Mouse (Mus musculus) left cerebral cortex, adult 11 months (tissue): ENCODE data around the gene Mmp25.
"Not testable (repeated sequence)": the region's sequence is repeated elsewhere in the genome, so short reads cannot be mapped to it uniquely, and the experiment has no call there.

Experiments used
- DNase-seq: peaks from one replicate; pipeline ENCODE4 v3.0.0; 2022; ENCODE audit warnings: low spot score

The Mmp25 gene

DNA sequence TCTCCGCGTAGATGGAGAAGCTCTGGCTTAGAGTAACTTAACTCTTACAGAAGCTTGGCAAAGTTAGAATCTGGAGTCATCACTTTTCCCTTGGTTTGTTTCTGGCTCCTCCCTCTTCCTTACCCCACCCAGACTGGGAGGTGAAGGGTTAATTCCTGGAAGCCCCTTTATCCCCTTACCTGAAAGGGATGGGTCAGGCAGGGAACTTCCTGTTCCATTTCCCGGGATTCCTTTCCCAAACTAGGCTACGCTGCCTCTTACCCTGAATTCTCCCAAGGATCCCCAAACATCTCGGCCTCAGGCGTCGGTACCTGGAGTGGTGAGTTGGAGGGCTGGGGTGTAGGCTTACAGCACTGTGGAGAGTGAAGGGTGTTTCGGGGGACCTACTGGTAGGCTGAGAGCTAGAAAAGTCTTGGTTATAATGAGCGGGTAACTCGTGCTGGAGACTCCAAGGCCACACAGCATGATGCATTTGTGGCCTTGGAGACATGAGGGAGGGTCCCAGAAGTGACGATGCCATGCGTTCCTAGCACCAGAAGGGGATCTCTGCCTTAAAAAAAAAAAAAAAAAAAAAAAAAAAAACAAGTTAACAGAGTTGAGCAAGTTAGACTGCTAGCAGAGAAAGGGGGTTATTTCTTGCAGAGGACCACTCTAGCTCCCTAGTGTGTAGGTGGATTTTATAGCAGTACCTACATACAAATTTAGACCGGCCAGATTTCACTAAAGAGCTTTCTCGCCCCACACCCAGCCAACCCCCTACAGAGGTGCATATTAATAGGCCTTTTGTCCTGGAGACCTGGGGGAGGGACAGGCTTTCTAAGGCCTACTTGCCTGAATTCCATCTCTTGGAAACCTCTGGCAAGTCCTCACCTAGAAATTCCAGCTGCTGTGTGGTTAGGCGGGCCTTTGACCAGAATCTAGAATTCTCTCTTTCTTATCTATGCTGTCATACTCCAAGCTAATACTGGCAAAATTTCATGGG is 44.1 kb downstream of the Mmp25 start, which contains the start of gene Zscan10:
Gene Zscan10, plus strand, starts transcription at position 216 of the 982 bp plus-strand sequence.
- DNase-seq: no peak

DNA sequence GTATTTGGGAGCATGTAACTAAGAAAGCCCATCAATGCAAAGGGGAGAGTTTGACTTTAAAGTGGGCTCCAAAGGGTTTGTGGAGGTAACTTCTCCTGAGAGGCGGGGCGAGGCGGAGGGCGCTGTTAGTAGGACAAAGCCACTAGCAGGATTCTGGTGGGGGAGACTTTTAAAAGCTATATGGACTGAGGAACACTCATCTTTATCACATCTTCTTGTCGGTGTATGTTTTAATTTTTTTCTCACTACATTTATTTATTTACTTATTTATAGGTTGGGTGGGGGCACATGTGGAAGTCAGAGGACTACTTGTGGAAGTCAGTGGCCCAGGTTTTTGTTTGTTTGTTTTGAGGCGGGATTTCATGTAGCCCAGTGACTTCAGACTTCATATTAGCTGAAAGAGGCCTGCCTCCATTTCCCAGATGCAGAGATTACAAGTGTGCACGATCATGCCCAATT is 45.4 kb downstream of the Mmp25 start:
- DNase-seq: no peak

GRCm38 (mm10) chr17:23598582-23599552 is 46.2 kb downstream of the Mmp25 start, which contains the start of gene Zfp13:
Gene Zfp13 (minus strand): TSS chr17:23599487.
- peak; percentile 60 for DNase-seq

DNA sequence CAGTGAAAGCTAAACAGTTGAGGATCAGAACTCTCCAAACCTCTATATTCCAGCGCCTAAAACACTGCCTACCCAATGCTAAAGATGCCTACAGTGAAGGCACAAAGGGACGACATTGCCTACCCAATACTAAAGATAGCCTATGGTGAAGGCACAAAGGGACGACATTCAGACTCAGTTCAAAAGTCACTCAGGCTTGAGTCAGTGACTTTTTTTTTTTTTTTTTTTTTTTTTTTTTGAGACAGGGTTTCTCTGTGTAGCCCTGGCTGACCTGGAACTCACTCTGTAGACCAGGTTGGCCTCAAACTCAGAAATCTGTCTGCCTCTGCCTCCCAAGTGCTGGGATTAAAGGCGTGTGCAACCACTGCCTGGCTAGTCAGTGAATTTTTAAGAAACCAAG is 49.9 kb downstream of the Mmp25 start:
- not testable (repeated sequence) for DNase-seq

- DNase-seq: no peak
Observed at GRCm38 (mm10) chr17:23592926-23593300, 52.2 kb downstream of the Mmp25 start.

GRCm38 (mm10) chr17:23592208-23592925 is 52.7 kb downstream of the Mmp25 start:
- DNase-seq: peak; percentile 96

GRCm38 (mm10) chr17:23587253-23587652 is 57.8 kb downstream of the Mmp25 start:
- no peak for DNase-seq

DNA sequence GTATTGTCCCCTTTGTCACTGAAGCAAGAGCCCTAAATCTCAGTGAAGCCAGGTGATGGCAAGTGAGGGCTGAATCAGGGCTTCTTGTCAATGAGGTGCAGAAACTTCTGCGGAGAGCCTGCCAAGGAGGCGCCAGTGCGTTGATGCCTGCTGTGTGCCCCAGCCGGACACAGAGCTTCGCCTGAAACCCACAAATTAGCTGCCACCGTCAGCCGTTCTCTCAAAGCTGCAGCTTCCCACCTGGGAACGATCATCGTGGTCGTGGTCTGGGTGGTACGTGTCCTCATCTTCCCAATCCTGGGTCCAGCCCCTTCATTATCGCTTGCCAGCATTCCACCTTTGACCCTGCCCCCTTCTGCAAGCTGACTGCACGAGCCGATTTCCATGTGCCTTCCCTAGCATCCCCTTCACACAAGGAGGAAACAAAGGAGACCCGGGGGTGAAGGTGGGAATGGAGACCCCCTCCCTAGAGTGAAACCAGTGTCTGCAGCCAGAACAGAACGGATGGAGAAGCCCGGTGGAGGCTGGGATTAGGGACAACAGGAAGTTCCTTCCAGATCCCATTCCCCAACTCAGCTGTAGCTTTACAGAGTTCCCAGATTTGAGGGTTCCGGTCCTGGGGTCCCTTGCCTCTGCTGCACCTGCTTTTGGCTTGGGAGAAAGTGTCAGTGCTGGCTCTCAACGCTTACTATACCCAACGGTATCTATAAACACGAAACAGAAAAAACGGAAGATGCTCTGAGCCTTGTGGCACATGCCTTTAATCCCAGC is 59.2 kb downstream of the Mmp25 start:
- peak; percentile 62 for DNase-seq

DNA sequence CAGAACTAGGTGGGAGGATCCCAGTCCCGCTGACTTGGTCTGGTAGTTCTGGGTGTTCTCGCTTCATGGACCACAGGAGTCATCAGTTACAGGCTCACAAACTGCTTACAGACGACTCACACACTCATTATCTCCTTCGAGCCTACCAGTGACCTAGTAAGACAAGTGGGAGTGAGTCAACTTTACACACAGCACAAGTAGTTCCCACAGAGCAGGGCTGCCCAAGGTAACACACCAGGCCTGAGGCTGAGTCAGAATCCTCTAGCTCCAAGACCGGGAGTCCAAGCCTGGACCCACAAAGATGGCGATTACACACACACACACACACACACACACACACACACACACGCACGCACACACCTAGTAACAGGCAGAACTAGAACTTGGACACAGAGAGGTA is 60.3 kb downstream of the Mmp25 start:
- DNase-seq: no peak
